Mouse (Mus musculus) left cerebral cortex, postnatal 14 days (tissue): ENCODE data around the gene Rfc1. TPM values are rescaled to one million over a fixed set of nuclear protein-coding genes. Genes with fewer than 3 reads are reported as not detected.

Source experiments
- DNase-seq, 2 experiments: peaks; one replicate each; pipeline ENCODE4 v3.0.0; 2021 to 2022; ENCODE audit warnings: low spot score in 2 of 2, mixed read lengths in 1 of 2
- intact Hi-C: fragments of 180-260 bp; cut with DNase I; formaldehyde crosslinking; loops from one replicate; pipeline ENCODE4 v1.15.1; 2025
- long read RNA-seq, 2 experiments: library from polyadenylated mRNA; stranded (forward); transcript quantifications; one replicate each; pipeline ENCODE4 v2.0.0; 2021
- total RNA-seq, 2 experiments: library from RNA; stranded (reverse); gene quantifications; 2 replicates each; pipeline ENCODE4 v1.2.3; 2021

Gene Rfc1
- total RNA-seq: 10 to 100 TPM; 27.0 to 29.6 TPM
- long read RNA-seq, experiment 1, full-length matches to known transcripts: 20 of 29 reads
- long read RNA-seq, experiment 1, partial matches to known transcripts: 5 of 29 reads
- long read RNA-seq, experiment 1, other reads (novel, unspliced or antisense): 4 of 29 reads
- long read RNA-seq, experiment 2, full-length matches to known transcripts: 16 of 20 reads
- long read RNA-seq, experiment 2, partial matches to known transcripts: 2 of 20 reads
- long read RNA-seq, experiment 2, other reads (novel, unspliced or antisense): 2 of 20 reads

DNA sequence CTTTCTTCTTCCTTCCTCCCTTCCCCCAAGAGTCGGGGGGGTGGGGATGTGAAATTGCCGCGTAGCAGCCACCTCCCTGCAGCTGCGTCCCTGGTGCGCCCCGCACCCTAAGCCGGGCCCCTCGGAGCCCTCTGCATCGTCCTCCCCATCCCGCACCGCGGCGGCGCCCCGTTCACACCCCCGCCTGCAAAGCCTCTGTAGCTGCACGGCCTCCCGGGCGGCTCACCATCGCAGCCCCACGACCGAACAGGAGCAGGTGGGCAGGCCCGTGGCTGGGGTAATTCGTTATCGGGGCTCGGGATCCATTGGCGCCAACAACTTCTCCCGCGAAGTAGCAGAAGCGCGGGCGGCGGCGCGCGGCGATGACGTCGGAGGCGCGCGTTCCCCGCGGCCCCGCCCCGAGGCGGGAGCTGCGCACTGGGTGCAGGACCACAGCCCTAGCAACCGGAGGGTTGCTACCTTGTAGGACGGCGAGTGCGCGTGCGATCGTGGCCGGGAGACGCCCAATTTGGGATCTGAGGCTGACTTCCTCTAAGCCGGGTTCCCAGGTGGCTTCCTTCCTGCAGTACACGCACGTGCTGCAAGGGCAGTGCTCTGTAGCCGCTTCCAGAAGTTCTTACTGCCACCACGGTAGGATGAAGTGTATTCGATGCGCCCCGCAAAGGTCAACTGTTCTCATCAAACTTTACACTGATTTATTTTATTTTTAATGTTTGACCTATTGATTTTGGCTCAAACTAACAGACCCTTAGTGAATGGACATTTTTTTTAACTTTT lies at the start of gene Rfc1:
Gene Rfc1, minus strand, starts transcription at position 373 of the 777 bp plus-strand sequence.
- peak; percentile 88 to 89 for DNase-seq
- intact Hi-C loops: loop anchor here (5.0 kb wide), 1 partner anchor 57 kb away; the partner anchor contains the start of genes Lias and Rpl9

DNA sequence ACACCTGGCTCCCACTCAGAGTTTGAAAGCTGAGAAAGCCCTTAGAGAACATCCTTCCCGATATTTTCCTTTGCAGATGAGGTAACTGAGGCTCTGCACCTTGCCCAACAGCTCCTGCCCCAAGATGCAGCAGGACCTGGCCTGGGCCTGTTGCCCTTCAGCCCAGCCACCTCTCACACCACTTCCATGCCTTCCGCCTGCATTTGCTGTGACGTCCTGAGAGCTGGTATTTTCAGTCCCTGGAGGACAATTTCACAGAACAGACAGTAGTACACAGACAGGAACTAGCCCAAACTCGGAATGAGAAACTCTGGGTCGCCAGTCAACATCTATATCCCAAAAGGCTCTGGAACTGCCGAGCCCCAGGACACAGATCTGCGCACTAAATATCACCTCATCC lies 39.3 kb upstream of the Rfc1 start:
- intact Hi-C loops: no loop called here

GRCm38 (mm10) chr5:65371551-65371950 lies 36.1 kb upstream of the Rfc1 start:
- intact Hi-C loops: no loop called here
- no peak for DNase-seq

More for the DNA sequence above, 39.3 kb upstream of the Rfc1 start:
- DNase-seq: no peak

- no peak for DNase-seq
- intact Hi-C loops: no loop called here
Measured at GRCm38 (mm10) chr5:65367837-65368236, 32.4 kb upstream of the Rfc1 start.

DNA sequence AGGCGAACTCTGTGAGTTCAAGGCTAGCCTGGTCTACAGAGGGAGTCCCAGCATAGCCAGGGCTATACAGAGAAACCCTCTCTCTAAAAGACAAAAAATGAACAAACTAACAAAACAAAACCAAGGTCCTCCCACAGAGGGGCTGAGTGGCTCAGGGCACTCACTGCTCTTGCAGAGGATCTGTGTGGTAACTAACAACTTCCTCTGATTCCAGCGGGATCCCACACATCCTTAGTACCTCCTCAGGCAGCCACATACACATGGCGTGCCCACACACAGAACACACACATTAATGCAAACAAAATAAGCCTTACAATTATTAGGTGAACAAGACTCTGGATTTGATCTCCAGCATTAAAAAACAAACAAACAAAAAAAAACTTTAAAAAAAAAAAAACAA lies 22.3 kb upstream of the Rfc1 start:
- intact Hi-C loops: no loop called here
- DNase-seq: no peak

GRCm38 (mm10) chr5:65356851-65357250 lies 21.4 kb upstream of the Rfc1 start:
- DNase-seq: no peak
- intact Hi-C loops: no loop called here

- no peak for DNase-seq
Measured at GRCm38 (mm10) chr5:65354985-65355384, 19.5 kb upstream of the Rfc1 start.

GRCm38 (mm10) chr5:65354097-65354496 lies 18.6 kb upstream of the Rfc1 start:
- intact Hi-C loops: no loop called here

More at GRCm38 (mm10) chr5:65354985-65355384, 19.5 kb upstream of the Rfc1 start:
- intact Hi-C loops: no loop called here

GRCm38 (mm10) chr5:65350508-65350907 lies 15.0 kb upstream of the Rfc1 start:
- DNase-seq: no peak
- intact Hi-C loops: no loop called here

More at GRCm38 (mm10) chr5:65354097-65354496, 18.6 kb upstream of the Rfc1 start:
- no peak for DNase-seq

DNA sequence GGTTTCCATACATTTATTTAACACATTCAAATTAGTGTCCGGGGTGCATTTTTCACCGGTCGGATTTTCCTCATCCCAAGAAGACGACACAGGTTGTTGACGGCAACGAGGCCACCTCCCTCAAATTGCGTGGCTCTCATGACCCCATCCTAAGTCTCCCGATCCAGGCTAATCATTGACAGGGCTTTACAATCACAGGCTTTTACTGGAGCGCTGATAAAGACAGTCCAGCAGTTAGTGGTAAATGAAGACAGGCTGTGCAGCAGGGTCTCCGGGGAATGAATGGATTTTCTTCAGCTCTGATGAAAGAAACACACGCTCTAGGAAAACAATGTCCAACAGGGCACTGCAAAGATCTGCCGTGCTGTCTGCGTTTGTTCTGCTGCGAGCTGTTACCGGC lies 12.7 kb upstream of the Rfc1 start, which contains the start of gene Klb:
Gene Klb, plus strand, starts transcription at position 147 of the 400 bp plus-strand sequence.
- intact Hi-C loops: no loop called here
- DNase-seq: no peak

- intact Hi-C loops: no loop called here
- no peak for DNase-seq
Measured at GRCm38 (mm10) chr5:65340167-65340566, 4.7 kb upstream of the Rfc1 start.

DNA sequence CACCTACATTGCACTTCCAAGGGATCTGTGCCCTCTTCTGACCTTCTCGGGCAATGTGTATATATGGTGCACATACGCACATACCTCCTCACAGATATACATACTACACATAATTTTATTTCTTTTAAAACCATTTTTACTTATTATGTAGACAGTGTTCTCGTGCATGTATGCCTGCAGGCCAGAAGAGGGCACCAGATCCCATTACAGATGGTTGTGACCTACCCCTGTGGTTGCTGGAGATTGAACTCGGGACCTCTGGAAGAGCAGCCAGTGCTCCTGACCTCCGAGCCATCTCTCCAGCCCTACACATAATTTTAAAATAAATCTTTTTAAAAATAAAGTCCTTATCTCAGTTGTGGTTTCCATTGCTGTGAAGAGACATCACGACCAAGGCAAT lies 2.9 kb upstream of the Rfc1 start:
- no peak for DNase-seq
- intact Hi-C loops: loop anchor here (5.0 kb wide), 1 partner anchor 54 kb away; the partner anchor contains the start of genes Lias and Rpl9

- no peak for DNase-seq
- intact Hi-C loops: loop anchor here (5.0 kb wide), 1 partner anchor 56 kb away; the partner anchor contains the start of genes Lias and Rpl9
Measured at GRCm38 (mm10) chr5:65336075-65336355, 545 bp upstream of the Rfc1 start.

- intact Hi-C loops: loop anchor here (5.0 kb wide), 1 partner anchor 58 kb away; the partner anchor contains the start of genes Lias and Rpl9
Measured at GRCm38 (mm10) chr5:65334788-65335187, 682 bp downstream of the Rfc1 start.

GRCm38 (mm10) chr5:65329971-65330370 lies 5.5 kb downstream of the Rfc1 start:
- no peak for DNase-seq
- intact Hi-C loops: no loop called here

More at GRCm38 (mm10) chr5:65334788-65335187, 682 bp downstream of the Rfc1 start:
- no peak for DNase-seq

DNA sequence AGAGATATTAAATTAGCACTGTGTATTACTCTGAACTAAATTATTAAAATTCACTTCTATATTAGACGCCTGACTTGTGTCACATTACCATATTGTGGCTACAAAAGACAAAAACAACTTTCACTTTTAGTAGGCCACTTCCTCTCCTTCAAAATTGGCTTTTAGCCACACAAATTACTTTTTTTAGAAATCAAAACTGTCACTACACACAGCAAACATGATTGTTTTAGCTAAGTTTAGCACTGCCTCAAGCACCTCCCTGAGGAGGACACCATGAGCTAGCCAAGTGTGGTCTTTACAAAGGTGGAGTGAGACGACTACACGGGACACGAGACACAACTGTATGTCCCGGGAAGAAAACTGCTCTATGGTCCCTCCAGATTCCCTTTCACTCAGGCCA lies 9.3 kb downstream of the Rfc1 start:
- intact Hi-C loops: no loop called here
- no peak for DNase-seq

- intact Hi-C loops: no loop called here
- no peak for DNase-seq
Measured at GRCm38 (mm10) chr5:65324758-65325355, 10.6 kb downstream of the Rfc1 start.

- intact Hi-C loops: no loop called here
- DNase-seq: no peak
Measured at GRCm38 (mm10) chr5:65324271-65324670, 11.2 kb downstream of the Rfc1 start.

DNA sequence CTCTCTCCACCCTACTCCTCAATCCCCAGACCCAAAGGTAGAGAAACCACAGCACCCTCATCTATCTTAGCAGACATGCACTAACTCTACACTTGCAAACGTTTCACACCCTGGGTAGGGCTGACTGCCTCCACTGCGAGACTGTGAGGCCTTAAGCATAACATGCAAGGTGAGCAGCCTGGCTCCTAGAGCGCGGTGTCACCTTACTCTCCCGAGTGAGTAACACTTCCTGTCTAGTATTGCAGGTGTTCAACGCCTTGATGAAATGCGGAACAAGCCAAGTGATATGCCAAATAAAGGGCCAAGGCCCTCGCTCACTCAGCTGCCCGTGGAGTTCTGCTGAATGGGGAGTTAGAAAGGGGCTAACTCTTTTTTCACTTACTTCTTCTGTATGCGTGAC lies 13.3 kb downstream of the Rfc1 start:
- intact Hi-C loops: no loop called here
- no peak for DNase-seq

- intact Hi-C loops: no loop called here
- DNase-seq: no peak
Measured at GRCm38 (mm10) chr5:65319176-65319575, 16.3 kb downstream of the Rfc1 start.
